Mouse (Mus musculus) heart, embryonic 14.5 days (tissue): Measurements from ENCODE around the gene Zfp36l1. TPM values are rescaled to one million over a fixed set of nuclear protein-coding genes. Genes with fewer than 3 reads are reported as not detected.

Source experiments
- ATAC-seq: fragments of 200-750 bp; cut with Nextera tagmentation; 2 replicates; pipeline ENCODE4 v1.8.0; 2017; ENCODE audit warnings: low read depth, moderate TSS enrichment; ENCODE audit not compliant: insufficient number of reproducible peaks, insufficient read depth, low FRiP score
- H3K27ac ChIP-seq, 2 experiments: fragments of 200-500 bp in 1 of 2; fragments of 300-500 bp in 1 of 2; sonication (generic) in 1 of 2; replicated peaks in 1 of 2; 2 replicates each; pipeline ENCODE4 v1.5.1; 2012 to 2014; ENCODE audit warnings: low read depth in 2 of 2, low read length in 2 of 2, control low read depth in 1 of 2, mild to moderate bottlenecking in 1 of 2, mixed read lengths in 1 of 2; ENCODE audit not compliant: control insufficient read depth in 1 of 2, insufficient read depth in 1 of 2
- H3K27me3 ChIP-seq: fragments of 300-500 bp; sonication (generic); 2 replicates; pipeline ENCODE4 v1.6.1; 2014; ENCODE audit warnings: mild to moderate bottlenecking, low read length, control low read depth; ENCODE audit not compliant: control insufficient read depth, insufficient read depth
- H3K36me3 ChIP-seq: fragments of 300-500 bp; sonication (generic); 2 replicates; pipeline ENCODE4 v1.6.1; 2014; ENCODE audit warnings: mild to moderate bottlenecking, control low read depth, low read length, mixed read lengths; ENCODE audit not compliant: control insufficient read depth, insufficient read depth
- H3K4me1 ChIP-seq, 2 experiments: fragments of 200-500 bp in 1 of 2; fragments of 300-500 bp in 1 of 2; sonication (generic) in 1 of 2; 2 replicates each; pipeline ENCODE4 v1.6.1; 2012 to 2014; ENCODE audit warnings: low read length in 2 of 2, control low read depth in 1 of 2, mixed read lengths in 1 of 2; ENCODE audit not compliant: control insufficient read depth in 2 of 2, insufficient read depth in 2 of 2
- H3K4me2 ChIP-seq: fragments of 300-500 bp; sonication (generic); 2 replicates; pipeline ENCODE4 v1.6.1; 2014; ENCODE audit warnings: mild to moderate bottlenecking, low read length
- H3K4me3 ChIP-seq, 2 experiments: fragments of 200-500 bp in 1 of 2; fragments of 300-500 bp in 1 of 2; sonication (generic) in 1 of 2; 2 replicates each; pipeline ENCODE4 v1.5.1; 2012 to 2014; ENCODE audit warnings: low read length in 2 of 2, mild to moderate bottlenecking in 2 of 2, control low read depth in 1 of 2, low read depth in 1 of 2, moderate library complexity in 1 of 2; ENCODE audit not compliant: control insufficient read depth in 1 of 2, insufficient read depth in 1 of 2
- H3K9ac ChIP-seq: fragments of 300-500 bp; sonication (generic); 2 replicates; pipeline ENCODE4 v1.6.1; 2014; ENCODE audit warnings: mild to moderate bottlenecking, low read length
- H3K9me3 ChIP-seq: fragments of 300-500 bp; sonication (generic); 2 replicates; pipeline ENCODE4 v1.6.1; 2016; ENCODE audit warnings: low read length, control low read depth; ENCODE audit not compliant: control insufficient read depth
- WGBS: fragments of 180-500 bp; shearing (Covaris S2); extraction: QIAGEN DNeasy Blood & Tissue Kit; methylation state at CpG from one replicate; pipeline ENCODE4 v1.1.7; 2014; 5-methylcytosine and 5-hydroxymethylcytosine counted together
- polyA plus RNA-seq: library from polyadenylated mRNA; unstranded; fragments of >200 nt; fragmentation: Nextera tagmentation; extraction: Ambion mirVana; gene quantifications from 2 replicates; pipeline ENCODE4 v1.2.1, GENCODE M21; 2014

Zfp36l1 gene
- polyA plus RNA-seq, 1 experiment from 2014 or later: 125 TPM

GRCm38 (mm10) chr12:80121438-80121837 is 8.6 kb upstream of the Zfp36l1 start:
- H3K9ac ChIP-seq: 0 out of 2 replicates have a peak overlapping the region, but pooled peaks have one; percentile 5
- H3K4me2 ChIP-seq: no peak overlapping the region
- WGBS: 52% methylated on average over 1 of the region's 1 CpGs
- peaks cover 16 to 31% of the 10 kb centered on the region in 2 experiments for H3K4me1 ChIP-seq
- ATAC-seq: no peak
- H3K27me3 ChIP-seq: no peaks in the 10 kb centered on the region
- peak overlapping the region in 1 of 2 experiments; percentile 35; a peak in 1 of 4 replicates for H3K27ac ChIP-seq
- peaks cover 30% of the 10 kb centered on the region for H3K36me3 ChIP-seq
- no peaks in the 10 kb centered on the region for H3K9me3 ChIP-seq
- H3K4me3 ChIP-seq: no peak overlapping the region

DNA sequence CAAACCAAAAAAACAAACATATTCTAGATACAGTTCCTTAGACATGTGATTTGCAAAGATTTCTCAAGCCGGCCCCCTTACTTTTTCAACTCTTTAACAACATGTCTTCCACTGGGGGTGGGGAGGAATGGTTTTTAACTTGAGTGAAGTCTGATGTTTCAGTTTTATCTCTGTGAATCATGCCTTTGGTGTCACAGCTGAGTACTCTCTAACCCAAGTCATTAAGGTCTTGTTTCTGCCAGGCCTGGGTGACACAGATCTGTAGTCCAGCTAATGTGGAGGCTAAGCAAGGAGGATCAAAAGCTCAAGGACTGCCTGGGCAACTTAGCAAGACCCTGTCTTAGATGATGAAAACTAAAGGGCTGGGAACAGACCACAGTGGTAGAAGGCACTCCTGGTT is 5.8 kb upstream of the Zfp36l1 start:
- 79% methylated on average over 1 of the region's 1 CpGs for WGBS

DNA sequence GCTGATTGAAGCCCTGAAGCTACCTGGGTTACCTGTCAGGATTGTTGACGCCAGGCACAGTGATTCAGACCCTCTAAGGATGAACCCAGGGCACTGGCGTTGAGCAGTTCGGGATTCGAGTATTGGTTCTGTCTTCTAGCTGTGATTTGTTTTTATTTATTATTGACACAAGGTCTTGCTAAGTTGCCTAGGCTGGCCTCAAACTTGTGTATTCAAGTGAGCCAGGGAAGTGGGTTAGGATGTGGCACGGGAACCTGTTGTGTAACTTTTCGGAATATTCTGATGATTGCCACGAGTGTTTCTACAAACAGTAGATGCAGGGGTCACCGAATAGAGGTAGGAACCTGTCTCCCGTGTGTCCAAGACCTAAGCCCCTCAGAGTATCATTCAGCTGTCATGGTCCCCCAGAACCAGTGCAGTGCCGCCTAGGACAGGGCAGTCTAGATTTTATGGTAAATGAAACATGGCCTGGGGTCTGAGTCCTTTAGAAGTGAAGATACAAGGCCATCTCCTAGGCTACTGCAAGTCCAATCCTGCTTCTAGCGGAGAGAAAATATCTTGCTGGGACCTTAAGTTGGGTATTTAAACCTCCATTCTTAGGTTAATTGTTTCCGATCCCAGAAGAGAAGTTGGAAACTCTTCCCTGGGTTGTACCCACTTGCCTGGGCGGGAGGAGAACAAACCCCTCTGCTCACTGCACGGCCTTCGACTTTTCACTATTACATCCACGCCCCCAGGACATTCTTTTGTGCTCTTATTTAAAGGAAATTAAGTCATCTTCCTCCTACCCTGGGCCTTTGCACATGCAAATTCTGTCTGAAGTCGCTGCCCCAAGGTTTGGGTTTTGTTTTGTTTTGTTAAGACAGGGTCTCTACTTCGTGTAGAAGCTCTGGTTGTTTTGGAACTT is 3.6 kb upstream of the Zfp36l1 start:
- peaks cover 11% of the 10 kb centered on the region; the same call in 1 of the 2 replicates for H3K36me3 ChIP-seq
- 49% methylated on average over 18 of the region's 18 CpGs for WGBS
- peak overlapping the region; percentile 77 to 91 for H3K4me3 ChIP-seq
- no peaks in the 10 kb centered on the region for H3K27me3 ChIP-seq
- H3K4me1 ChIP-seq: peaks cover 12 to 14% of the 10 kb centered on the region in 2 experiments
- no peaks in the 10 kb centered on the region for H3K9me3 ChIP-seq
- peak overlapping the region; percentile 99 to 100 for H3K27ac ChIP-seq
- no peak for ATAC-seq
- H3K9ac ChIP-seq: peak overlapping the region; percentile 99
- peak overlapping the region; percentile 90 for H3K4me2 ChIP-seq

More for the DNA sequence above, 5.8 kb upstream of the Zfp36l1 start:
- H3K27ac ChIP-seq: no peak overlapping the region
- peaks cover 14% of the 10 kb centered on the region; the same call in 1 of the 2 replicates for H3K36me3 ChIP-seq
- no peak overlapping the region for H3K4me2 ChIP-seq
- no peak overlapping the region for H3K4me3 ChIP-seq
- H3K9me3 ChIP-seq: no peaks in the 10 kb centered on the region
- ATAC-seq: no peak
- H3K4me1 ChIP-seq: peaks cover 18 to 29% of the 10 kb centered on the region in 2 experiments
- H3K27me3 ChIP-seq: no peaks in the 10 kb centered on the region
- no peak overlapping the region for H3K9ac ChIP-seq

DNA sequence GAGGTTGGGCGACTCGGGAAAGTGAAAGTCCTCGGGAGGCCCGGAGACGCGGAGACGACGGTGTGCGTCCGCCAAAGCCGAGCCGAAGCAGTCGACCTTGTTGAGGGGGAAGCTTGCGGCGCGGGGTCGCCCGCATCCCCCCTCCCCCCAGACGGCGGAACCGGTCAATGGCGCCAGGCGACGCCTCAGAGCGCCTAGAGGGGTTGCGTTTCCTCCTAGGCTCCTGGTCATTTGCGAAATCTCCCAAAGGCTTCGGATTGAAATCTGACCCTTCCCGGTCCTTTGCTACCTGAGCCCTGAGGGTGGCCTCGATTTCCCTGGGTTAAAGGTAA is 3.0 kb upstream of the Zfp36l1 start:
- ATAC-seq: no peak; the same call in 1 of the 2 replicates
- WGBS: under 1% methylated on average over 28 of the region's 30 CpGs

GRCm38 (mm10) chr12:80115142-80115862 is 2.5 kb upstream of the Zfp36l1 start:
- Histone ChIP-seq H3K36me3 (peaks cover 4% of the 10 kb centered on the region), H3K9ac (peak overlapping the region; percentile 99), H3K4me1 (peaks cover 12 to 13% of the 10 kb centered on the region in 2 experiments), H3K9me3 (no peaks in the 10 kb centered on the region), H3K27me3 (no peaks in the 10 kb centered on the region), H3K27ac (peak overlapping the region; percentile 99 to 100), H3K4me2 (peak overlapping the region; percentile 90), H3K4me3 (peak overlapping the region; percentile 77 to 91)
- under 1% methylated on average over 71 of the region's 71 CpGs for WGBS
- peak; percentile 55 for ATAC-seq

More for the DNA sequence above, 3.0 kb upstream of the Zfp36l1 start:
- Histone ChIP-seq H3K4me2 (peak overlapping the region; percentile 90), H3K9ac (peak overlapping the region; percentile 99), H3K9me3 (no peaks in the 10 kb centered on the region), H3K36me3 (peaks cover 7% of the 10 kb centered on the region; the same call in 1 of the 2 replicates), H3K27me3 (no peaks in the 10 kb centered on the region), H3K4me1 (peaks cover 12% of the 10 kb centered on the region in 2 experiments), H3K4me3 (peak overlapping the region; percentile 77 to 91), H3K27ac (peak overlapping the region; percentile 99 to 100)

GRCm38 (mm10) chr12:80114892-80115141 is 2.0 kb upstream of the Zfp36l1 start:
- H3K4me1 ChIP-seq: peaks cover 15 to 18% of the 10 kb centered on the region in 2 experiments
- H3K4me3 ChIP-seq: peak overlapping the region; percentile 77 to 91
- H3K9ac ChIP-seq: peak overlapping the region; percentile 99
- 0% methylated on average over 8 of the region's 8 CpGs for WGBS
- H3K9me3 ChIP-seq: no peaks in the 10 kb centered on the region
- ATAC-seq: no peak
- peak overlapping the region; percentile 90 for H3K4me2 ChIP-seq
- no peaks in the 10 kb centered on the region for H3K27me3 ChIP-seq
- H3K27ac ChIP-seq: peak overlapping the region; percentile 99 to 100
- H3K36me3 ChIP-seq: peaks cover 7% of the 10 kb centered on the region

- peaks cover 15 to 23% of the 10 kb centered on the region in 2 experiments for H3K4me1 ChIP-seq
- H3K36me3 ChIP-seq: peaks cover 12% of the 10 kb centered on the region
- WGBS: 1% methylated on average over 51 of the region's 51 CpGs
- peak overlapping the region; percentile 90 for H3K4me2 ChIP-seq
- no peaks in the 10 kb centered on the region for H3K9me3 ChIP-seq
- H3K4me3 ChIP-seq: peak overlapping the region; percentile 77 to 91
- H3K27ac ChIP-seq: peak overlapping the region; percentile 99 to 100
- peak overlapping the region; percentile 99 for H3K9ac ChIP-seq
- no peaks in the 10 kb centered on the region for H3K27me3 ChIP-seq
- no peak for ATAC-seq
Observed at GRCm38 (mm10) chr12:80114031-80114891, 1.4 kb upstream of the Zfp36l1 start.
